16 mouse cellular contexts compared by ENCODE assay signal in genomic region chr17:86948801-86949200, GRCm38 (mm10). TPM values are rescaled to one million over a fixed set of nuclear protein-coding genes. Genes with fewer than 3 reads are reported as not detected.
A peak's percentile ranks its signal among the peaks of the same experiment; 100 is the strongest.
DNase-seq lines count a peak whose midpoint lies in the region; ATAC-seq and TF ChIP-seq lines count a peak whose summit lies in the region.
"Had no signal": no experiment of that assay in that cellular context is flagged by ENCODE, and none has a peak within 500 bp of the region (broad histone marks: within the 10 kb centered on the region; RNA-seq: fewer than 3 reads in every experiment).

No protein-coding gene starts in this region.

- H3K27ac ChIP-seq in midbrain, embryonic 10.5 days (replicated peaks), result peak overlapping the region; percentile 24
- H3K27ac ChIP-seq in midbrain, embryonic 15.5 days, result no peak overlapping the region
- peak overlapping the region; percentile 77 for H3K27ac ChIP-seq in gastrocnemius, adult 2 months
- H3K27ac ChIP-seq in limb, embryonic 14.5 days (replicated peaks; ENCODE audit: low read depth, low read length), result peak overlapping the region; percentile 15
- H3K27ac ChIP-seq: intestine, embryonic 15.5 days; limb, embryonic 13.5 days had no signal

- intact Hi-C loops in gastrocnemius, adult 2 months (cut with DNase I), result no loop called here
- intact Hi-C loops in left cerebral cortex, postnatal 14 days (cut with DNase I), result no loop called here

- H3K4me2 ChIP-seq in midbrain, embryonic 15.5 days, result no peak overlapping the region
- no peak overlapping the region for H3K4me2 ChIP-seq in limb, embryonic 14.5 days (replicated peaks; ENCODE audit: low read depth, low read length, severe bottlenecking)
- H3K4me2 ChIP-seq: intestine, embryonic 15.5 days; limb, embryonic 13.5 days had no signal

- H3K36me3 ChIP-seq in midbrain, embryonic 10.5 days, result no peaks in the 10 kb centered on the region
- no peaks in the 10 kb centered on the region for H3K36me3 ChIP-seq in midbrain, embryonic 15.5 days (replicated peaks)
- no peaks in the 10 kb centered on the region for H3K36me3 ChIP-seq in limb, embryonic 14.5 days (ENCODE audit: control insufficient read depth, insufficient read depth, low read length)
- H3K36me3 ChIP-seq: intestine, embryonic 15.5 days; limb, embryonic 13.5 days had no signal

- no peak overlapping the region for H3K4me3 ChIP-seq in midbrain, embryonic 10.5 days
- H3K4me3 ChIP-seq in midbrain, embryonic 15.5 days, result no peak overlapping the region
- peak overlapping the region; percentile 49 for H3K4me3 ChIP-seq in gastrocnemius, adult 2 months
- H3K4me3 ChIP-seq in limb, embryonic 14.5 days (replicated peaks; ENCODE audit: low read length), result no peak overlapping the region
- H3K4me3 ChIP-seq: erythroblast, embryonic 14.5 days; intestine, embryonic 15.5 days; limb, embryonic 13.5 days had no signal

- H3K9me3 ChIP-seq in midbrain, embryonic 10.5 days (replicated peaks), result no peaks in the 10 kb centered on the region
- no peaks in the 10 kb centered on the region for H3K9me3 ChIP-seq in midbrain, embryonic 15.5 days
- no peaks in the 10 kb centered on the region for H3K9me3 ChIP-seq in limb, embryonic 14.5 days (ENCODE audit: control insufficient read depth, low read length)
- H3K9me3 ChIP-seq: intestine, embryonic 15.5 days; limb, embryonic 13.5 days had no signal

- DNase-seq in cerebellum, postnatal 10 days, result peak; percentile 44 to 53
- DNase-seq in cerebellum, adult 9-11 months, result no peak
- no peak for DNase-seq in midbrain, embryonic 10.5 days (ENCODE audit: low spot score)
- DNase-seq in gastrocnemius, adult 2 months, result peak; percentile 84
- DNase-seq in limb, embryonic 14.5 days (ENCODE audit: low spot score), result peak; percentile 25
- no peak for DNase-seq in left cerebral cortex, postnatal 14 days (ENCODE audit: low spot score in 2 of 2)
- DNase-seq: cerebellum, postnatal 36 days had no signal

- no peak for ATAC-seq in midbrain, embryonic 15.5 days (replicated peaks)
- no peak for ATAC-seq in limb, embryonic 14.5 days (ENCODE audit: low FRiP score, low read depth)
- ATAC-seq in megakaryocyte, adult 5-6 weeks (ENCODE audit: poor library complexity, severe bottlenecking), result no peak
- ATAC-seq: intestine, embryonic 15.5 days; lung, postnatal 0 days had no signal

- H3K4me1 ChIP-seq in midbrain, embryonic 10.5 days, result peaks cover 10% of the 10 kb centered on the region
- peaks cover 6% of the 10 kb centered on the region; the same call in 1 of the 2 replicates for H3K4me1 ChIP-seq in midbrain, embryonic 15.5 days
- H3K4me1 ChIP-seq in limb, embryonic 14.5 days (ENCODE audit: control insufficient read depth, insufficient read depth, low read length), result peaks cover 9% of the 10 kb centered on the region; the same call in 1 of the 2 replicates
- H3K4me1 ChIP-seq: intestine, embryonic 15.5 days had no signal

- WGBS in midbrain, embryonic 10.5 days, result 83% methylated on average over 6 of the region's 6 CpGs
- WGBS in midbrain, embryonic 15.5 days, result 65% methylated on average over 6 of the region's 6 CpGs
- WGBS in limb, embryonic 14.5 days, result 57% methylated on average over 6 of the region's 6 CpGs

- no peaks in the 10 kb centered on the region for H3K27me3 ChIP-seq in midbrain, embryonic 10.5 days (ENCODE audit: low read depth, poor library complexity, severe bottlenecking)
- H3K27me3 ChIP-seq in midbrain, embryonic 15.5 days (replicated peaks), result no peaks in the 10 kb centered on the region
- no peaks in the 10 kb centered on the region for H3K27me3 ChIP-seq in limb, embryonic 14.5 days (ENCODE audit: control insufficient read depth, insufficient read depth, low read length)
- H3K27me3 ChIP-seq: intestine, embryonic 15.5 days; limb, embryonic 13.5 days had no signal

- no peak overlapping the region for H3K9ac ChIP-seq in midbrain, embryonic 15.5 days
- H3K9ac ChIP-seq in limb, embryonic 14.5 days (ENCODE audit: low read depth, low read length, severe bottlenecking), result no peak overlapping the region
- H3K9ac ChIP-seq: intestine, embryonic 15.5 days; limb, embryonic 13.5 days had no signal

- no peak for TF ChIP-seq POLR2A in limb, embryonic 14.5 days (IDR thresholded peaks at IDR 0.05; ENCODE audit: borderline replicate concordance, extremely low read depth, insufficient read depth, insufficient read length)

- TF ChIP-seq CTCF in gastrocnemius, adult 2 months (IDR thresholded peaks at IDR 0.05), result no peak

RNA-seq across cellular contexts. Expression of gene Atp6v1e2, which starts 1.1 kb away (rescaled TPM):
- polyA plus RNA-seq in midbrain, embryonic 10.5 days (2016; fragmentation: Nextera tagmentation; extraction: Ambion mirVana), result not detected in 2 replicates
- polyA plus RNA-seq in midbrain, embryonic 15.5 days (2015; fragmentation: Nextera tagmentation; extraction: Ambion mirVana), result not detected in 2 replicates
- total RNA-seq in gastrocnemius, adult 2 months (2021), result not detected
- not detected in 2 replicates for polyA plus RNA-seq in limb, embryonic 14.5 days (2012; rRNA removed)
- not detected in 2 replicates for polyA plus RNA-seq in limb, embryonic 14.5 days (2014; fragmentation: Nextera tagmentation; extraction: Ambion mirVana)
- total RNA-seq in left cerebral cortex, postnatal 14 days (2021), result not detected
- total RNA-seq in megakaryocyte, adult 5-6 weeks (2015), result not detected in 2 replicates
- total RNA-seq in megakaryocyte, adult 5-6 weeks (2017), result not detected in 2 replicates
- polyA plus RNA-seq: erythroblast, embryonic 14.5 days; intestine, embryonic 15.5 days; large intestine, adult 2 months; limb, embryonic 13.5 days; lung, postnatal 0 days; stomach, embryonic 14.5 days; urinary bladder, adult 2 months had no signal

RNA-seq across cellular contexts. Expression of gene Rhoq, which starts 14.1 kb away (rescaled TPM):
- polyA plus RNA-seq in midbrain, embryonic 10.5 days (2016; fragmentation: Nextera tagmentation; extraction: Ambion mirVana), result 9.0 and 9.9 TPM in 2 replicates
- 5.6 and 7.0 TPM in 2 replicates for polyA plus RNA-seq in midbrain, embryonic 15.5 days (2015; fragmentation: Nextera tagmentation; extraction: Ambion mirVana)
- total RNA-seq in gastrocnemius, adult 2 months (2021), result 100 to 1,000 TPM; 168 to 172 TPM
- 61.5 and 67.4 TPM in 2 replicates for polyA plus RNA-seq in limb, embryonic 14.5 days (2012; rRNA removed)
- 35.3 and 35.4 TPM in 2 replicates for polyA plus RNA-seq in limb, embryonic 14.5 days (2014; fragmentation: Nextera tagmentation; extraction: Ambion mirVana)
- 10 to 100 TPM; 32.2 to 32.3 TPM for total RNA-seq in left cerebral cortex, postnatal 14 days (2021)
- 16.5 and 25.2 TPM in 2 replicates for total RNA-seq in megakaryocyte, adult 5-6 weeks (2015)
- 16.5 and 17.8 TPM in 2 replicates for total RNA-seq in megakaryocyte, adult 5-6 weeks (2017)

RNA-seq across cellular contexts. Expression of gene Tmem247, which starts 31.7 kb away (rescaled TPM):
- polyA plus RNA-seq in midbrain, embryonic 10.5 days (2016; fragmentation: Nextera tagmentation; extraction: Ambion mirVana), result not detected in 2 replicates
- not detected in 2 replicates for polyA plus RNA-seq in midbrain, embryonic 15.5 days (2015; fragmentation: Nextera tagmentation; extraction: Ambion mirVana)
- total RNA-seq in gastrocnemius, adult 2 months (2021), result not detected
- not detected in 2 replicates for polyA plus RNA-seq in limb, embryonic 14.5 days (2012; rRNA removed)
- polyA plus RNA-seq in limb, embryonic 14.5 days (2014; fragmentation: Nextera tagmentation; extraction: Ambion mirVana), result not detected in 2 replicates
- total RNA-seq in left cerebral cortex, postnatal 14 days (2021), result not detected
- total RNA-seq in megakaryocyte, adult 5-6 weeks (2015), result not detected in 2 replicates
- total RNA-seq in megakaryocyte, adult 5-6 weeks (2017), result not detected in 2 replicates
- polyA plus RNA-seq: erythroblast, embryonic 14.5 days; intestine, embryonic 15.5 days; large intestine, adult 2 months; limb, embryonic 13.5 days; lung, postnatal 0 days; stomach, embryonic 14.5 days; urinary bladder, adult 2 months had no signal

Comparison
In these comparisons a context has a peak if more than half of its experiments do, and no peak if none do; other contexts are left out.
1. DNase-seq: peak in cerebellum, postnatal 10 days (2 of 2), gastrocnemius, adult 2 months (single experiment) and limb, embryonic 14.5 days (single experiment); none in cerebellum, adult 9-11 months (single experiment), midbrain, embryonic 10.5 days (single experiment) and left cerebral cortex, postnatal 14 days (0 of 2).
2. RNA of gene Rhoq, which starts 14.1 kb away (total RNA-seq): 168 to 172 TPM in gastrocnemius, adult 2 months; 32.2 to 32.3 TPM in left cerebral cortex, postnatal 14 days and 16.5 to 25.2 TPM in megakaryocyte, adult 5-6 weeks; every median in the first group is over 4 times any median in the second.